Mouse (Mus musculus) lung, embryonic 15.5 days (tissue): Measurements from ENCODE around the gene Ran. TPM values are rescaled to one million over a fixed set of nuclear protein-coding genes. Genes with fewer than 3 reads are reported as not detected.

ENCODE experiments used
- ATAC-seq: fragments of 200-750 bp; cut with Nextera tagmentation; 2 replicates; pipeline ENCODE4 v1.8.0; 2017; ENCODE audit warnings: moderate number of reproducible peaks, borderline replicate concordance; ENCODE audit not compliant: low FRiP score, low TSS enrichment; ENCODE audit errors: extremely low read depth
- H3K27ac ChIP-seq: fragments of 300-500 bp; sonication (generic); 2 replicates; pipeline ENCODE4 v1.5.1; 2015; ENCODE audit warnings: moderate library complexity, mild to moderate bottlenecking, inconsistent platforms
- H3K27me3 ChIP-seq: fragments of 300-500 bp; sonication (generic); 2 replicates; pipeline ENCODE4 v1.6.1; 2015; ENCODE audit warnings: inconsistent platforms
- H3K36me3 ChIP-seq: fragments of 300-500 bp; sonication (generic); 2 replicates; pipeline ENCODE4 v1.6.1; 2015; ENCODE audit warnings: inconsistent platforms
- H3K4me1 ChIP-seq: fragments of 300-500 bp; sonication (generic); 2 replicates; pipeline ENCODE4 v1.6.1; 2015; ENCODE audit warnings: inconsistent platforms
- H3K4me2 ChIP-seq: fragments of 300-500 bp; sonication (generic); 2 replicates; pipeline ENCODE4 v1.6.1; 2015; ENCODE audit warnings: inconsistent platforms, mild to moderate bottlenecking, moderate library complexity
- H3K4me3 ChIP-seq: fragments of 300-500 bp; sonication (generic); 2 replicates; pipeline ENCODE4 v1.5.1; 2015; ENCODE audit warnings: mild to moderate bottlenecking, inconsistent platforms
- H3K9ac ChIP-seq: fragments of 300-500 bp; sonication (generic); 2 replicates; pipeline ENCODE4 v1.6.1; 2015; ENCODE audit warnings: inconsistent platforms
- H3K9me3 ChIP-seq: fragments of 300-500 bp; sonication (generic); 2 replicates; pipeline ENCODE4 v1.6.1; 2016; ENCODE audit warnings: inconsistent platforms
- WGBS: fragments of 180-500 bp; shearing (Covaris S2); methylation state at CpG from one replicate; pipeline ENCODE4 v1.1.7; 2015; 5-methylcytosine and 5-hydroxymethylcytosine counted together
- polyA plus RNA-seq: library from polyadenylated mRNA; unstranded; fragments of >200 nt; fragmentation: Nextera tagmentation; extraction: Ambion mirVana; gene quantifications from 2 replicates; pipeline ENCODE4 v1.2.1, GENCODE M21; 2015

Ran gene
- polyA plus RNA-seq, 1 experiment from 2014 or later, result 634 TPM

- ATAC-seq, result no peak
- Histone ChIP-seq H3K9ac (no peak overlapping the region), H3K4me3 (no peak overlapping the region), H3K27me3 (no peaks in the 10 kb centered on the region), H3K4me2 (no peak overlapping the region), H3K4me1 (no peaks in the 10 kb centered on the region), H3K9me3 (no peaks in the 10 kb centered on the region), H3K36me3 (no peaks in the 10 kb centered on the region), H3K27ac (no peak overlapping the region)
- WGBS, result 32% methylated on average over 26 of the region's 26 CpGs
These were observed 26.0 kb downstream of the Ran start for GRCm38 (mm10) chr5:129045641-129046580.

- Histone ChIP-seq H3K27ac (no peak overlapping the region), H3K4me3 (no peak overlapping the region), H3K4me1 (no peaks in the 10 kb centered on the region), H3K9me3 (no peaks in the 10 kb centered on the region), H3K27me3 (no peaks in the 10 kb centered on the region), H3K9ac (no peak overlapping the region), H3K36me3 (no peaks in the 10 kb centered on the region), H3K4me2 (no peak overlapping the region)
- 79% methylated on average over 9 of the region's 9 CpGs for whole genome bisulfite sequencing
- ATAC-seq, result no peak
These were observed 29.5 kb downstream of the Ran start for GRCm38 (mm10) chr5:129049372-129049771.

- H3K4me1 ChIP-seq, result no peaks in the 10 kb centered on the region
- no peak overlapping the region for H3K27ac ChIP-seq
- 77% methylated on average over 3 of the region's 3 CpGs for WGBS
- H3K4me2 ChIP-seq, result no peak overlapping the region
- no peak overlapping the region for H3K4me3 ChIP-seq
- H3K36me3 ChIP-seq, result no peaks in the 10 kb centered on the region
- no peaks in the 10 kb centered on the region for H3K27me3 ChIP-seq
- no peak overlapping the region for H3K9ac ChIP-seq
- H3K9me3 ChIP-seq, result no peaks in the 10 kb centered on the region
- no peak for ATAC-seq
These were observed 32.0 kb downstream of the Ran start for GRCm38 (mm10) chr5:129051910-129052309.

GRCm38 (mm10) chr5:129052636-129053355 lies 32.9 kb downstream of the Ran start:
- Histone ChIP-seq H3K27me3 (no peaks in the 10 kb centered on the region), H3K4me2 (no peak overlapping the region), H3K27ac (no peak overlapping the region), H3K36me3 (no peaks in the 10 kb centered on the region), H3K9me3 (no peaks in the 10 kb centered on the region), H3K4me1 (no peaks in the 10 kb centered on the region), H3K9ac (no peak overlapping the region), H3K4me3 (no peak overlapping the region)
- no peak for ATAC-seq
- WGBS, result 33% methylated on average over 20 of the region's 20 CpGs

- WGBS, result 78% methylated on average over 9 of the region's 9 CpGs
- Histone ChIP-seq H3K36me3 (no peaks in the 10 kb centered on the region), H3K4me1 (no peaks in the 10 kb centered on the region), H3K9ac (no peak overlapping the region), H3K9me3 (no peaks in the 10 kb centered on the region), H3K4me2 (no peak overlapping the region), H3K27ac (no peak overlapping the region), H3K4me3 (no peak overlapping the region), H3K27me3 (no peaks in the 10 kb centered on the region)
- no peak for ATAC-seq
These were observed 34.9 kb downstream of the Ran start for GRCm38 (mm10) chr5:129054675-129055284.

GRCm38 (mm10) chr5:129059116-129059515 lies 39.2 kb downstream of the Ran start:
- H3K27me3 ChIP-seq, result peaks cover 10% of the 10 kb centered on the region
- ATAC-seq, result no peak
- no peak overlapping the region for H3K9ac ChIP-seq
- H3K4me2 ChIP-seq, result no peak overlapping the region
- peaks cover 6% of the 10 kb centered on the region for H3K4me1 ChIP-seq
- H3K4me3 ChIP-seq, result no peak overlapping the region
- H3K36me3 ChIP-seq, result no peaks in the 10 kb centered on the region
- H3K9me3 ChIP-seq, result no peaks in the 10 kb centered on the region
- no peak overlapping the region for H3K27ac ChIP-seq
- WGBS, result 86% methylated on average over 3 of the region's 3 CpGs

GRCm38 (mm10) chr5:129061579-129061978 lies 41.7 kb downstream of the Ran start:
- Histone ChIP-seq H3K4me3 (no peak overlapping the region), H3K36me3 (no peaks in the 10 kb centered on the region), H3K4me2 (no peak overlapping the region), H3K9me3 (no peaks in the 10 kb centered on the region), H3K4me1 (peaks cover 6% of the 10 kb centered on the region), H3K9ac (no peak overlapping the region), H3K27me3 (peaks cover 10% of the 10 kb centered on the region), H3K27ac (no peak overlapping the region)
- WGBS, result 17% methylated on average over 13 of the region's 13 CpGs
- ATAC-seq, result no peak

GRCm38 (mm10) chr5:129063037-129063791 lies 43.3 kb downstream of the Ran start:
- no peak overlapping the region for H3K27ac ChIP-seq
- H3K36me3 ChIP-seq, result no peaks in the 10 kb centered on the region
- H3K9ac ChIP-seq, result no peak overlapping the region; the same call in 1 of the 2 replicates
- peaks cover 10% of the 10 kb centered on the region for H3K27me3 ChIP-seq
- H3K4me3 ChIP-seq, result 0 out of 2 replicates have a peak overlapping the region, but pooled peaks have one; percentile 7
- H3K9me3 ChIP-seq, result no peaks in the 10 kb centered on the region
- no peak for ATAC-seq
- WGBS, result 6% methylated on average over 21 of the region's 21 CpGs
- peaks cover 14% of the 10 kb centered on the region for H3K4me1 ChIP-seq
- H3K4me2 ChIP-seq, result peak overlapping the region; percentile 48

GRCm38 (mm10) chr5:129063792-129064087 lies 43.9 kb downstream of the Ran start:
- Histone ChIP-seq H3K27ac (no peak overlapping the region), H3K9me3 (no peaks in the 10 kb centered on the region), H3K4me2 (peak overlapping the region; percentile 48), H3K9ac (no peak overlapping the region), H3K4me1 (peaks cover 14% of the 10 kb centered on the region), H3K36me3 (no peaks in the 10 kb centered on the region), H3K27me3 (peaks cover 10% of the 10 kb centered on the region), H3K4me3 (0 out of 2 replicates have a peak overlapping the region, but pooled peaks have one; percentile 7)
- WGBS, result 24% methylated on average over 8 of the region's 8 CpGs
- no peak for ATAC-seq

GRCm38 (mm10) chr5:129064186-129064585 lies 44.3 kb downstream of the Ran start:
- Histone ChIP-seq H3K36me3 (no peaks in the 10 kb centered on the region), H3K4me3 (no peak overlapping the region), H3K27me3 (peaks cover 10% of the 10 kb centered on the region), H3K9me3 (no peaks in the 10 kb centered on the region), H3K4me2 (no peak overlapping the region), H3K27ac (no peak overlapping the region), H3K4me1 (peaks cover 14% of the 10 kb centered on the region), H3K9ac (no peak overlapping the region)
- ATAC-seq, result no peak
- 44% methylated on average over 11 of the region's 11 CpGs for WGBS

GRCm38 (mm10) chr5:129065301-129065700 lies 45.4 kb downstream of the Ran start:
- ATAC-seq, result no peak

More at GRCm38 (mm10) chr5:129065301-129065700, 45.4 kb downstream of the Ran start:
- Histone ChIP-seq H3K4me1 (peaks cover 14% of the 10 kb centered on the region), H3K27me3 (peaks cover 10% of the 10 kb centered on the region), H3K36me3 (no peaks in the 10 kb centered on the region), H3K4me2 (no peak overlapping the region), H3K9me3 (no peaks in the 10 kb centered on the region), H3K4me3 (no peak overlapping the region), H3K9ac (no peak overlapping the region), H3K27ac (no peak overlapping the region)
- 71% methylated on average over 12 of the region's 12 CpGs for WGBS
